Mouse (Mus musculus) hindbrain, embryonic 13.5 days (tissue): ENCODE measurements around the gene Fto. TPM values are rescaled to one million over a fixed set of nuclear protein-coding genes. Genes with fewer than 3 reads are reported as not detected.

Source experiments
- ATAC-seq: fragments of 200-750 bp; cut with Nextera tagmentation; 2 replicates; pipeline ENCODE4 v1.8.0; 2017; ENCODE audit warnings: moderate TSS enrichment; ENCODE audit not compliant: low FRiP score
- H3K27ac ChIP-seq: fragments of 300-500 bp; sonication (generic); 2 replicates; pipeline ENCODE4 v1.5.1; 2015; ENCODE audit warnings: inconsistent platforms, mild to moderate bottlenecking, moderate library complexity
- H3K27me3 ChIP-seq: fragments of 300-500 bp; sonication (generic); 2 replicates; pipeline ENCODE4 v1.6.1; 2015; ENCODE audit warnings: mild to moderate bottlenecking, inconsistent platforms
- H3K36me3 ChIP-seq: fragments of 300-500 bp; sonication (generic); 2 replicates; pipeline ENCODE4 v1.6.1; 2015; ENCODE audit warnings: mild to moderate bottlenecking, inconsistent platforms
- H3K4me1 ChIP-seq: fragments of 300-500 bp; sonication (generic); replicated peaks from 2 replicates; pipeline ENCODE4 v1.6.1; 2015; ENCODE audit warnings: inconsistent platforms
- H3K4me2 ChIP-seq: fragments of 300-500 bp; sonication (generic); 2 replicates; pipeline ENCODE4 v1.6.1; 2015; ENCODE audit warnings: inconsistent platforms, mild to moderate bottlenecking, moderate library complexity
- H3K4me3 ChIP-seq: fragments of 300-500 bp; sonication (generic); 2 replicates; pipeline ENCODE4 v1.5.1; 2015; ENCODE audit warnings: mild to moderate bottlenecking, inconsistent platforms
- H3K9ac ChIP-seq: fragments of 300-500 bp; sonication (generic); 2 replicates; pipeline ENCODE4 v1.6.1; 2015; ENCODE audit warnings: mild to moderate bottlenecking, inconsistent platforms
- H3K9me3 ChIP-seq: fragments of 300-500 bp; sonication (generic); 2 replicates; pipeline ENCODE4 v1.6.1; 2016; ENCODE audit warnings: inconsistent platforms
- WGBS: fragments of 180-500 bp; shearing (Covaris S2); methylation state at CpG from one replicate; pipeline ENCODE4 v1.1.7; 2015; 5-methylcytosine and 5-hydroxymethylcytosine counted together
- polyA plus RNA-seq: library from polyadenylated mRNA; unstranded; fragments of >200 nt; fragmentation: Nextera tagmentation; extraction: Ambion mirVana; gene quantifications from 2 replicates; pipeline ENCODE4 v1.2.1, GENCODE M21; 2015

Gene Fto
- polyA plus RNA-seq, 1 experiment from 2014 or later, result 126 TPM

DNA sequence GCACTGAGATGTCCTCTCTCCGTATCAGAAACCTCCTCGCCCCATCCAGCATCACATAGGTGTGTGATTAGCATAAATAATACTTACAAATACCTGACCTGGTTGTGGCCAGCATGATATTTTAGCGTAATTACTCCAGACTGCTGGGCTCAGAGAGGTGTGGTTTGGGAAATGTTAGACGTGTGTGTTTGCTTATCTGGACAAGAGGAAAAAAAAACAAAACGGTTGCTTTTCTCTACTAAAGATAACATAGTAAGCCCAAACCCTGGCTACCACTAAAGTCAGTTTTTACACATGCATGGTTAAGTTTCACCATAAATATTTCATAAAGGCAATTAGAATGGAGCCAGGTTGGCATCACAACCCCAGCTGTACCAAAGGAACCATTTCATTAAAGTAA is 221.4 kb downstream of the Fto start:
- Histone ChIP-seq H3K4me2 (no peak overlapping the region), H3K27me3 (peaks cover 32% of the 10 kb centered on the region), H3K4me1 (peaks cover 56% of the 10 kb centered on the region), H3K36me3 (no peaks in the 10 kb centered on the region), H3K9ac (0 out of 2 replicates have a peak overlapping the region, but pooled peaks have one; percentile 30), H3K9me3 (no peaks in the 10 kb centered on the region), H3K27ac (no peak overlapping the region), H3K4me3 (no peak overlapping the region)
- 81% methylated on average over 5 of the region's 5 CpGs for WGBS
- no peak for ATAC-seq

DNA sequence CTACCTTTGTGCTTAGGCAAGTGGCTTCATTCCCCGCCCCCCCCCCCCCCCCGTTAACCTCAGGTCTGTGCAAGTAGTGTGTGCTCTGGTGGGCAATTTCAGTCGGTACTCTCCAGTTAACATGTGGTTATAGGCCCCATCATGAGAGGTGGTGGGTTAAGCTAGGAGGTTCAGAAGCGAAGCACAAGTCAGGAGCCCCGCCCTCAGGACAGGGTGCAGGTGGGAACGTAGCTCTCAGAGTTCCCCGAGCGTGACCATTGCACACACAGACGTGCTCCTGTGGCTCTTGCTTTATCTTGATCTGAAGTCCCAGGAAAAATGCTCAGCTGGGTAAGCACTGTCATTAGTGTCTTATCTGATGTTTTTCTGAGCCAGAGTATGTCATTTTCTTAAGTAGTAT is 224.8 kb downstream of the Fto start:
- H3K27ac ChIP-seq, result no peak overlapping the region
- no peak for ATAC-seq
- no peak overlapping the region for H3K9ac ChIP-seq
- H3K4me2 ChIP-seq, result no peak overlapping the region
- H3K4me3 ChIP-seq, result no peak overlapping the region
- H3K4me1 ChIP-seq, result peaks cover 41% of the 10 kb centered on the region
- H3K9me3 ChIP-seq, result peaks cover 5% of the 10 kb centered on the region; the same call in 1 of the 2 replicates
- H3K36me3 ChIP-seq, result no peaks in the 10 kb centered on the region
- WGBS, result 56% methylated on average over 9 of the region's 9 CpGs
- H3K27me3 ChIP-seq, result 0 out of 2 replicates have a peak, but pooled peaks cover 13% of the 10 kb centered on the region

GRCm38 (mm10) chr8:91538892-91539291 is 225.6 kb downstream of the Fto start:
- Histone ChIP-seq H3K36me3 (no peaks in the 10 kb centered on the region), H3K27ac (no peak overlapping the region), H3K4me1 (peaks cover 33% of the 10 kb centered on the region), H3K27me3 (0 out of 2 replicates have a peak, but pooled peaks cover 12% of the 10 kb centered on the region), H3K4me2 (no peak overlapping the region), H3K9ac (no peak overlapping the region), H3K4me3 (no peak overlapping the region), H3K9me3 (peaks cover 5% of the 10 kb centered on the region; the same call in 1 of the 2 replicates)
- WGBS, result 81% methylated on average over 5 of the region's 5 CpGs
- no peak for ATAC-seq

- no peaks in the 10 kb centered on the region for H3K36me3 ChIP-seq
- no peak for ATAC-seq
- peaks cover 26% of the 10 kb centered on the region for H3K4me1 ChIP-seq
- H3K9me3 ChIP-seq, result peaks cover 5% of the 10 kb centered on the region; the same call in 1 of the 2 replicates
- no peak overlapping the region for H3K4me3 ChIP-seq
- 0 out of 2 replicates have a peak, but pooled peaks cover 8% of the 10 kb centered on the region for H3K27me3 ChIP-seq
- H3K4me2 ChIP-seq, result no peak overlapping the region
- H3K9ac ChIP-seq, result no peak overlapping the region
- H3K27ac ChIP-seq, result no peak overlapping the region
- WGBS, result 88% methylated on average over 8 of the region's 8 CpGs
These were observed 226.3 kb downstream of the Fto start for GRCm38 (mm10) chr8:91539586-91539985.

- no peak overlapping the region for H3K4me2 ChIP-seq
- no peak overlapping the region for H3K4me3 ChIP-seq
- no peak for ATAC-seq
- no peaks in the 10 kb centered on the region for H3K27me3 ChIP-seq
- H3K27ac ChIP-seq, result no peak overlapping the region
- 71% methylated on average over 3 of the region's 3 CpGs for WGBS
- peaks cover 5% of the 10 kb centered on the region; the same call in 1 of the 2 replicates for H3K9me3 ChIP-seq
- no peak overlapping the region for H3K9ac ChIP-seq
- no peaks in the 10 kb centered on the region for H3K36me3 ChIP-seq
- peaks cover 28% of the 10 kb centered on the region for H3K4me1 ChIP-seq
These were observed 227.9 kb downstream of the Fto start for GRCm38 (mm10) chr8:91541229-91541628.

DNA sequence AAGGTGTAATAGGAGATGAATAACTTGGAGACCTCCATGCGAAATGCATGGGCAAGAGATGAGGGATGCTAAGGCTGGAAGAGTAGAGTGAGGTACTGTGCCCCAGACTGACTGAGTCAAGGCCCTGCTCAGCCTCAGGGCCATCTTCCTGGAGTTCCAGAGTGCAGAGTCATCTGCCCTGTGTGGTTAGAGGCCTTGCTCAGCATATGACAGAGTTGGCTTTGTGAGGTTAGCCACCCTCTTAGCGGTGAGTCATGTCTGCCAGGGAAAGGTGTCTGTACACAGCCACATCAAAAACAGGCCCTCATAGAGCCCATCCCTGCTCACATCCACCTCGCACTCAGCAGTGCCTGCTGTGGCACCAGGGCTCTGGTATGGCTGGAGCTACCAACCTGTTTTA is 232.2 kb downstream of the Fto start:
- no peak for ATAC-seq
- H3K27me3 ChIP-seq, result no peaks in the 10 kb centered on the region
- no peak overlapping the region for H3K4me3 ChIP-seq
- WGBS, result 98% methylated on average over 3 of the region's 3 CpGs
- H3K4me2 ChIP-seq, result no peak overlapping the region
- H3K9ac ChIP-seq, result no peak overlapping the region
- H3K9me3 ChIP-seq, result peaks cover 5% of the 10 kb centered on the region; the same call in 1 of the 2 replicates
- H3K4me1 ChIP-seq, result 0 out of 2 replicates have a peak, but pooled peaks cover 12% of the 10 kb centered on the region
- H3K27ac ChIP-seq, result no peak overlapping the region
- no peaks in the 10 kb centered on the region for H3K36me3 ChIP-seq

GRCm38 (mm10) chr8:91546599-91546998 is 233.3 kb downstream of the Fto start:
- H3K36me3 ChIP-seq, result no peaks in the 10 kb centered on the region
- 51% methylated on average over 8 of the region's 8 CpGs for WGBS
- no peak overlapping the region for H3K4me3 ChIP-seq
- peaks cover 22% of the 10 kb centered on the region for H3K4me1 ChIP-seq
- no peaks in the 10 kb centered on the region for H3K27me3 ChIP-seq
- no peak for ATAC-seq
- no peak overlapping the region for H3K4me2 ChIP-seq
- peaks cover 5% of the 10 kb centered on the region; the same call in 1 of the 2 replicates for H3K9me3 ChIP-seq
- H3K9ac ChIP-seq, result no peak overlapping the region
- no peak overlapping the region for H3K27ac ChIP-seq

GRCm38 (mm10) chr8:91550131-91550530 is 236.8 kb downstream of the Fto start:
- no peak overlapping the region for H3K27ac ChIP-seq
- no peaks in the 10 kb centered on the region for H3K9me3 ChIP-seq
- no peak overlapping the region for H3K4me3 ChIP-seq
- 85% methylated on average over 1 of the region's 1 CpGs for WGBS
- no peaks in the 10 kb centered on the region for H3K36me3 ChIP-seq
- no peaks in the 10 kb centered on the region for H3K27me3 ChIP-seq
- ATAC-seq, result no peak
- peaks cover 56% of the 10 kb centered on the region for H3K4me1 ChIP-seq
- no peak overlapping the region for H3K4me2 ChIP-seq
- H3K9ac ChIP-seq, result no peak overlapping the region

DNA sequence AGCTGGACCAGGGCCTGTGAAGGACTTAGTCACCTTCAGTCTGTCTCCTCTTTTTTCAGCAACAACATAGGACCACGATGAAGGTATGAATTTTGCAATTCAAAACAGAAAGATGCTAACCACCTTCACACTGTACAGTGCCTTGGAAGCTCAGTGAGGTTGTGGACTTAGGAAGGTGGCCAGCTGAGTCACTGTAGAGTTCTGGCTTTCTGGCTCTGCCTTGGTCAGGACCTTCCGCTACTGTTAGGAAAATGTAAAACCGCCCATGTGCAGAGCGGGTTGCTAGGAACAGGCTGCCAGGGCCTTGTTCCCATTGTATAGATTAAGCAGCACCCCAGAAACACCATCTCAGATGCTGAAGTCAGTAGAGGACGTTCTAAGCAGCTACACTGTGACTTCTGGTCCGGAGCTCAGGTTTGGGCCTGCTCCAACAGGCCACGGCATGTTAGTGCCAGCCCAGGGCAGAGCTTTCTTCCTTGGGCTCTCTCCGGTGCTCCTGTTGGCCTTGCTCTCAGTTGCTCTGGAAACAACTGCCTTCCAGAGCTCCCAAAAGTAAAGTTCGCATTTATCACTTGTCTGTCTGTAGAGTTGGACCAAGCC is 237.9 kb downstream of the Fto start:
- no peaks in the 10 kb centered on the region for H3K9me3 ChIP-seq
- H3K9ac ChIP-seq, result no peak overlapping the region
- WGBS, result 71% methylated on average over 9 of the region's 9 CpGs
- no peak overlapping the region for H3K4me3 ChIP-seq
- no peaks in the 10 kb centered on the region for H3K36me3 ChIP-seq
- H3K4me2 ChIP-seq, result no peak overlapping the region
- H3K4me1 ChIP-seq, result peaks cover 47% of the 10 kb centered on the region
- ATAC-seq, result no peak; the same call in 1 of the 2 replicates
- H3K27ac ChIP-seq, result peak overlapping the region; percentile 53
- H3K27me3 ChIP-seq, result no peaks in the 10 kb centered on the region

DNA sequence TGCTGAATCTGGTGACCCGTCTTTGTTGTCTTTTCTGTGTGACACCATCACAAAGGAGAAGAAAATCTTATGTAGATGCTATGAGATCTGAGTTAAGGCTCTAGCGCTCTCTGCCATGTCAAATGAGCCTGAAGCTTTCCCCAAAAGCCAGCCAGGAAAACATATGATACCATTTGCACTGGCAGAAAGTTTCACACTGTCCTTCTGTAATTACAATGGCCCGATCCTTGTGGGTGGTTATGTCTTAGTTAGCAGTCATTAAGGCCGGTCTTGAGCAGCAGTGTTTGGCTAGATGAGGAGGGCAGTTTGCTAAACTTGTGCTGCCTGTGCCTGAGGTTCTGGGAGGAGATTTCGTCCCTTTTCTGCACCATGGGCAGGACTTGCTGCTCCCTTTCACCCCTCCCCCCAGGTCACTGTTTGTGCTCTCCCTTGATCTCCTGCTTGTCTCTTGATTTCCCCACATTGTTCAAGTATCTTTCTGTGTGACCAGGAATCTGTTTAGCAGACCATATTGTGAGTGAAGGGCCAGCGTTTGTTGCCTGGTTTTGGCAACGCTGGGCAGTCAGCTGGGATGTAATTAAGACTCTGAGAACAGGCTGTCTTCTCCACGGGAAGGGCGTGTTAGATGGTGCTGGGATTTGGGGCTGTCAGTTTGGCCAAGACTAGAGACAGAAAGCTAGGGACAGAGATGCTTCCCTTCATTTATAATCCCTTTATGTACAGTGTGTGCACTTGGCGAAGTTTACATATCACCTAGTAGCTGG is 238.6 kb downstream of the Fto start:
- peaks cover 44% of the 10 kb centered on the region for H3K4me1 ChIP-seq
- no peaks in the 10 kb centered on the region for H3K27me3 ChIP-seq
- ATAC-seq, result peak; percentile 61; the same call in 1 of the 2 replicates
- H3K9me3 ChIP-seq, result no peaks in the 10 kb centered on the region
- 33% methylated on average over 10 of the region's 10 CpGs for WGBS
- no peak overlapping the region for H3K4me2 ChIP-seq
- H3K27ac ChIP-seq, result peak overlapping the region; percentile 53
- no peaks in the 10 kb centered on the region for H3K36me3 ChIP-seq
- H3K9ac ChIP-seq, result 0 out of 2 replicates have a peak overlapping the region, but pooled peaks have one; percentile 31
- no peak overlapping the region for H3K4me3 ChIP-seq

DNA sequence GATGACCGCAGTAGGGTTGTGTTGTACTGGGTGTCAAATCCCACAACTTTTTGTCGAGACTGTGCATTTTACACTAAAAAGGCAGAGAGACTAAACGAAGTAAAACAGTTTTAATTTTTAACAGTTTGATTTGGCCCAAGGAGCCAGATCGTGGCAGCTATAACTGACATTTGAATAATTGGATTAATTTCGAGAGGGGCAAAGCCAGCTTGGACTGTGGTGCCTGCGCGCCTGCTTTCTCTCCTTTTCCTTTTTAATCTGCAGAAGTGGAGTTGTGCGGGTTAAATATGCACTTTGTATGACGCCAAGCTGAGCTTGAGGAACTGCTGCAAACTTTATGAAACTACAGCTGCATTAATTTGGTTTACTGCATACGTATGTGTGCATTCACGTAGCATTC is 239.3 kb downstream of the Fto start:
- H3K36me3 ChIP-seq, result no peaks in the 10 kb centered on the region
- H3K4me3 ChIP-seq, result no peak overlapping the region
- H3K9me3 ChIP-seq, result no peaks in the 10 kb centered on the region
- no peak overlapping the region for H3K9ac ChIP-seq
- H3K4me1 ChIP-seq, result peaks cover 47% of the 10 kb centered on the region
- no peak for ATAC-seq
- no peaks in the 10 kb centered on the region for H3K27me3 ChIP-seq
- no peak overlapping the region for H3K4me2 ChIP-seq
- WGBS, result 82% methylated on average over 11 of the region's 11 CpGs
- no peak overlapping the region for H3K27ac ChIP-seq

DNA sequence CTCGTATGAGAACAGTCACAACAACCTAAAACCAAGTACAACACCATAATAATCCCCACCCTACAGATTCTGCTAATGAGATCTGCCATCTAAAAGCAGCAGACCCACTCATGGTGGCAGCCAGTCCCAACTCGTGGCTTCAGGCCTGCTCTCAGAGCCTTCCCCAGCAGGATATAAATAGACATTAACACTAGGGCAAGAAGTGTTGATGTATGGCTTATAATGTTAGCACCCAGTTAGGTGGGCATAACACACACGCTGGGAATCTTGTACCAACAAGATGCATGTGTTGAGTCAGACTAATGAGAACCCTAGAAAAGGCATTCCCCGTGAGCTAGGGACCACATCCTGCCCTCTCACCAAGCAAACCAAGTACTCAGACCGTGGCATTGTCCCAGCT is 240.1 kb downstream of the Fto start:
- 62% methylated on average over 5 of the region's 5 CpGs for WGBS
- no peaks in the 10 kb centered on the region for H3K27me3 ChIP-seq
- H3K9me3 ChIP-seq, result no peaks in the 10 kb centered on the region
- H3K36me3 ChIP-seq, result no peaks in the 10 kb centered on the region
- ATAC-seq, result no peak
- peaks cover 47% of the 10 kb centered on the region for H3K4me1 ChIP-seq
- no peak overlapping the region for H3K4me3 ChIP-seq
- no peak overlapping the region for H3K9ac ChIP-seq
- no peak overlapping the region for H3K4me2 ChIP-seq
- no peak overlapping the region for H3K27ac ChIP-seq
